Mouse (Mus musculus) bone marrow macrophage, adult 2 months (primary cell): ENCODE results near the gene Tnks1bp1.

Source experiments
- CTCF ChIP-seq: IDR thresholded peaks from 2 replicates; pipeline ENCODE4 v1.5.1; 2012; ENCODE audit warnings: low read depth, mild to moderate bottlenecking, low read length, moderate library complexity
- POLR2A ChIP-seq: IDR thresholded peaks from 2 replicates; pipeline ENCODE4 v1.6.1; 2012; ENCODE audit warnings: mild to moderate bottlenecking, low read depth, low read length, borderline replicate concordance

DNA sequence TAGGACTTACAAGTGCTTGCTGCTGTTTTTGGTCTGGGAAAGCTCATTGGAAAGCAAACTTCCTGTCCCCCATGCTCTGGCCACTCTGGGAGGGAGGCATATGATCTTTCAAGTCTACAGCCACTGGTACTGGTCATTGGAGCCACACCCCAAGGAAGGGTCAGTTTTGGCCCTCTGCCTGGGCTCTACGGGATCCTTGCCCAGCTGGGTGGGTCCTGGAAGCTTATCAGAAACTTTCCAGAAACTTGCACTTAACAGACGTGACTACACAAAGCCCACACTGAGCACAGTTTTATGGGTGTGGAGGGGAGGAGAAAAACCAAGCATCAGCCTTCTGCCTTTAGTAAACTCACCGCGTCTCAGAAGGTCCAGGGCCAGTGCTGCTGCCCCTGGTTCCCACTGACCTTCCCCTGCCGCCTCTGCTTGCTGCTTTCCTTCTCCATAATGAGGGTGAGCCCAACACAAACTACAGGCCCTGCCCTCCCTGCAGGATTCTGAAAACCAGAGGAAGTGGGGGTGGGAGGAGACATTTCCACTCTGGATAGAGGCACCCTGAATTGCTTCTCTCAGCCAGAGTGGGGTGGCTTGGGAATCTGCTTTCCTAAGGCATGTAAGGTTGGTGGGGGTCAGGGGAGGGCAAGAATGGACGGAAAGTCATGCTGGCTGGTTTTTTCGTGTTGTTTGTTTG is 51.1 kb downstream of the Tnks1bp1 start:
- TF ChIP-seq CTCF = no peak
- TF ChIP-seq POLR2A = no peak
